Comparison of ENCODE assay signal across 34 mouse cellular contexts in the genomic region with DNA sequence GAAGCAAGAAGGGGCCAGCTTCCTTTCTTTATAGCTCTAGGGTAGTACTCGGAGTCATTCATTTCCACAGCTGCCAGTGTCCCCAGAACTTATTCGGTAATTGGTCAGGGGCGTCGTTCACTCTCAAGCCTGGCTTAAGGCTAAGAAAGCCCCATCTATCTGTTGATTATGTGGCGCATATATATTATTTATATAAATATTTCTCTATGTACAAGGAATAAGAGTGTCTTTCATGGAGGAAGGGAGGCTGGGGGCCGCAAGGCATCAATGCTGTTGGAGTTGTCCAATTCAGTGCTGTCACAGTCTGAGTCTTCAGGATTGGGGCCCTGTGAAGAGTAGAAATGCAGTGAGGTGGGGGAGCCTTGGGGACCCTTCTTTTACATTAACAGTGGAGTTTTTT. TPM values are rescaled to one million over a fixed set of nuclear protein-coding genes. Genes with fewer than 3 reads are reported as not detected.
"Had no signal": no experiment of that assay in that cellular context is flagged by ENCODE, and none has a peak within 500 bp of the region (broad histone marks: within the 10 kb centered on the region; RNA-seq: fewer than 3 reads in every experiment).

No protein-coding gene starts in this region.

- H3K4me3 ChIP-seq: gastrocnemius, adult 2 months; heart, embryonic 10.5 days; heart, embryonic 12.5 days; hindbrain, embryonic 10.5 days; hindbrain, embryonic 12.5 days; intestine, embryonic 15.5 days; left cerebral cortex, adult 2 months; limb, embryonic 10.5 days; limb, embryonic 12.5 days had no signal

- H3K27me3 ChIP-seq: heart, embryonic 12.5 days; hindbrain, embryonic 12.5 days; intestine, embryonic 15.5 days; limb, embryonic 12.5 days had no signal

- DNase-seq: gastrocnemius, adult 2 months; gastrocnemius, postnatal 10 days; gastrocnemius, postnatal 25 days; heart, postnatal 10 days; heart, postnatal 4 days; kidney, adult 18-20 months; kidney, adult 8-10 months; kidney, postnatal 10 days; kidney, postnatal 25 days; kidney, postnatal 4 days; layer of hippocampus, adult 9-11 months; liver had no signal

- H3K27ac ChIP-seq: gastrocnemius, adult 2 months; heart, embryonic 10.5 days; hindbrain, embryonic 10.5 days; hindbrain, embryonic 12.5 days; hindbrain, embryonic 14.5 days; intestine, embryonic 15.5 days; limb, embryonic 10.5 days; limb, embryonic 12.5 days had no signal

- H3K4me1 ChIP-seq: heart, embryonic 12.5 days; hindbrain, embryonic 10.5 days; hindbrain, embryonic 12.5 days; limb, embryonic 10.5 days; limb, embryonic 12.5 days had no signal

- H3K9me3 ChIP-seq: heart, embryonic 10.5 days; heart, embryonic 12.5 days; hindbrain, embryonic 10.5 days; hindbrain, embryonic 12.5 days; intestine, embryonic 15.5 days; limb, embryonic 10.5 days; limb, embryonic 12.5 days had no signal

- ATAC-seq: hindbrain, embryonic 16.5 days; inflammation-experienced regulatory T-cells, adult 6 months; intestine, embryonic 15.5 days; intestine, postnatal 0 days had no signal

- H3K9ac ChIP-seq: heart, embryonic 12.5 days; hindbrain, embryonic 12.5 days; hindbrain, embryonic 14.5 days; intestine, embryonic 15.5 days; limb, embryonic 12.5 days had no signal

- H3K4me2 ChIP-seq: heart, embryonic 12.5 days; hindbrain, embryonic 12.5 days; hindbrain, embryonic 14.5 days; intestine, embryonic 15.5 days; limb, embryonic 12.5 days had no signal

RNA-seq across cellular contexts. Expression of a gene that starts 3.7 kb away (rescaled TPM):
- total RNA-seq: gastrocnemius, adult 2 months; gastrocnemius, postnatal 10 days; granulocyte monocyte progenitor cell, adult 5-6 weeks; heart, adult 8-10 months; heart, postnatal 25 days; layer of hippocampus, adult 8-10 months; layer of hippocampus, postnatal 25 days; left cerebral cortex, adult 2 months; left cerebral cortex, postnatal 14 days; left cerebral cortex, postnatal 36 days had no signal
- polyA plus RNA-seq: frontal cortex, adult 2 months; heart, embryonic 10.5 days; heart, embryonic 12.5 days; inflammation-experienced regulatory T-cells, adult 6 months; intestine, embryonic 15.5 days; intestine, postnatal 0 days; kidney, embryonic 14.5 days; limb, embryonic 12.5 days; limb, embryonic 14.5 days had no signal
